In the genomic region with DNA sequence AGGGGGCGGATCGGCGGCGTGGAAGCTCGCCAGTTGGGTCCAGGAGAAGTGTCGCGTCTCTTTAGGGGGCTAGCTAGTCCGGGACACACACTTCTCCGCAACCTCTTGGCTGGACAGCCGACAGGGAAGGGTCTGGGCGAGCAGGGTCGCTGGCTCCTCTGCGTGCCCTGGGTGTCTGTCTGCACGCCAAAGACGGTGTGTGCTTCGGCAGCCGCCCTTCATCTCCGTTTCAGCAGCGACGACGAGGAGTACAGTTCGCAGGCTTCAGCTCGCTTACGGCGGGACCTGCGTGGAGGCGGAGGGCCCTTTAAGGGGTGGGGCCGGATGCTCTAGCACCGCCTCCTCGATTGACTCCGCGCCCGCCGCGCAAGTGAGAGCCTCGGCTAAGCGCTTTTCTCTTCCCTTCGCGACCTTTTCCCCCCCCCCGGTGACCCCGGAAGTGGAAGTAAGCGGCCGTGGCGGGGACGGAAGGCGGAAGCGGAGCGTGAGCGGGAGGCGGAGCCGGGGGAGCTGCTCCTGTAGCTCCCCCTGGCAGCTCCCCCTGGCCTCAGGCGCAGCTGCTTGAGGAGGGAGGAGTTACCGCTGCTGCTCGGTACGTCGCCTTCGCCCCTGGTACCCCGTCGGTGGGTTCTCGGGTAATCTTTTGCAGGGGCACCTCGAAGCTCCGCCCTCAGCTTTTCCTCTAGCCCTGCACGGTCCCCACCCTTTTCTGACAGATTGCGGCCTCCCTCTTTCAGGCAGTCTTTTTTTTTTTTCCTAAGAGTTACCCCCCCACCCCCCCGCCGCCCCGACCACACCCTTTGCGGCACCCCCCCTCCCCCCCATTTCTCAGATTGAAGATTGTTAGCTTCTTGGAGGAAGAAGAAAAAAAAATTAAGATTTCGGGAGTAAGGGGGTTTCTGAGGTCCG, we compare ENCODE assay signal across 1 mouse cellular context.
TF ChIP-seq lines count a peak whose summit lies in the region.

No protein-coding gene starts in this region.

TF ChIP-seq in MEL, 35 proteins besides CTCF, POLR2A, EP300 and RAD21:
- TF ChIP-seq ELF1 (IDR thresholded peaks at IDR 0.05; ENCODE audit: low read depth, low read length): peak; percentile 100
- TF ChIP-seq SIN3A (IDR thresholded peaks at IDR 0.05; ENCODE audit: low read length): peak; percentile 89
- TF ChIP-seq HCFC1 (IDR thresholded peaks at IDR 0.05; ENCODE audit: low read depth, low read length): peak; percentile 97
- TF ChIP-seq MYB (IDR thresholded peaks at IDR 0.05; ENCODE audit: low read depth, low read length): no peak
- TF ChIP-seq ETS1 (IDR thresholded peaks at IDR 0.05; ENCODE audit: low read depth, low read length): peak; percentile 50; the same call in 1 of the 2 replicates
- peak; percentile 100 for TF ChIP-seq MAZ (IDR thresholded peaks at IDR 0.05; ENCODE audit: low read depth, low read length)
- TF ChIP-seq USF2 (IDR thresholded peaks at IDR 0.05; ENCODE audit: borderline replicate concordance in 1 of 2, insufficient read depth in 1 of 2, low read depth in 1 of 2, low read length in 2 of 2): no peak
- TF ChIP-seq MAX (IDR thresholded peaks at IDR 0.05; ENCODE audit: low read length): 0 out of 2 replicates have a peak, but pooled peaks have one; percentile 30
- 0 out of 2 replicates have a peak, but pooled peaks have one; percentile 7 for TF ChIP-seq TCF12 (IDR thresholded peaks at IDR 0.05; ENCODE audit: low read depth, low read length)
- TF ChIP-seq ZMIZ1 (IDR thresholded peaks at IDR 0.05; ENCODE audit: low read depth, low read length): peak; percentile 75
- peak; percentile 52 for TF ChIP-seq NRF1 (IDR thresholded peaks at IDR 0.05; ENCODE audit: insufficient read depth, low read depth, low read length, poor library complexity, severe bottlenecking)
- peak; percentile 71; the same call in 1 of the 2 replicates for TF ChIP-seq E2F4 (IDR thresholded peaks at IDR 0.05; ENCODE audit: borderline replicate concordance, low read depth, low read length)
- peak; percentile 70 for TF ChIP-seq ZNF384 (IDR thresholded peaks at IDR 0.05; ENCODE audit: low read depth, low read length)
- no peak for TF ChIP-seq ZC3H11A (IDR thresholded peaks at IDR 0.05; ENCODE audit: low read depth, low read length)
- peak; percentile 67 for TF ChIP-seq NELFE (IDR thresholded peaks at IDR 0.05; ENCODE audit: low read depth, low read length)
- TF ChIP-seq SMC3 (IDR thresholded peaks at IDR 0.05; ENCODE audit: low read depth, low read length): no peak; the same call in 1 of the 2 replicates
- no peak for TF ChIP-seq USF1 (IDR thresholded peaks at IDR 0.05; ENCODE audit: low read depth, low read length)
- TF ChIP-seq POLR2AphosphoS2 (IDR thresholded peaks at IDR 0.05; ENCODE audit: low read length): no peak; the same call in 1 of the 2 replicates
- peak; percentile 66 for TF ChIP-seq CHD2 (IDR thresholded peaks at IDR 0.05; ENCODE audit: low read length)
- peak; percentile 45 for TF ChIP-seq MXI1 (IDR thresholded peaks at IDR 0.05; ENCODE audit: low read depth, low read length)
- TF ChIP-seq MYC (IDR thresholded peaks at IDR 0.05; ENCODE audit: low read depth, low read length): 0 out of 2 replicates have a peak, but pooled peaks have one; percentile 30
